Mouse (Mus musculus): ENCODE results near the gene Gm32742. TPM values are rescaled to one million over a fixed set of nuclear protein-coding genes. Genes with fewer than 3 reads are reported as not detected.
"Not testable (repeated sequence)": the region's sequence is repeated elsewhere in the genome, so short reads cannot be mapped to it uniquely, and the experiment has no call there.

Gm32742 gene
- total RNA-seq, 2 experiments from 2014 or later: not detected

GRCm38 (mm10) chr9:51161771-51162388 is 3.4 kb downstream of the Gm32742 start:
- intact Hi-C loops (cut with DNase I; ENCODE audit: low total_unique reads): no loop called here
- DNase-seq: peak; percentile 73

- intact Hi-C loops (cut with DNase I; ENCODE audit: low total_unique reads): loop anchor here (2.0 to 10.0 kb wide), 3 partner anchors 140 to 357 kb away; no protein-coding TSS in a partner anchor
- peak; percentile 45 for DNase-seq
Observed at GRCm38 (mm10) chr9:51152079-51152752, 13.1 kb downstream of the Gm32742 start.

- intact Hi-C loops (cut with DNase I; ENCODE audit: low total_unique reads): no loop called here
- no peak for DNase-seq
Observed at GRCm38 (mm10) chr9:51147294-51147693, 18.0 kb downstream of the Gm32742 start.

- intact Hi-C loops (cut with DNase I; ENCODE audit: low total_unique reads): no loop called here
- DNase-seq: no peak
Observed at GRCm38 (mm10) chr9:51146496-51146895, 18.8 kb downstream of the Gm32742 start.

- intact Hi-C loops (cut with DNase I; ENCODE audit: low total_unique reads): no loop called here
- DNase-seq: no peak
Observed at GRCm38 (mm10) chr9:51144218-51144617, 21.1 kb downstream of the Gm32742 start.

- DNase-seq: no peak
- intact Hi-C loops (cut with DNase I; ENCODE audit: low total_unique reads): no loop called here
Observed at GRCm38 (mm10) chr9:51143437-51143836, 21.9 kb downstream of the Gm32742 start.

- no peak for DNase-seq
- intact Hi-C loops (cut with DNase I; ENCODE audit: low total_unique reads): no loop called here
Observed at GRCm38 (mm10) chr9:51140711-51141110, 24.6 kb downstream of the Gm32742 start.

GRCm38 (mm10) chr9:51139401-51139800 is 25.9 kb downstream of the Gm32742 start:
- intact Hi-C loops (cut with DNase I; ENCODE audit: low total_unique reads): not testable (repeated sequence)

GRCm38 (mm10) chr9:51138301-51138700 is 27.0 kb downstream of the Gm32742 start:
- no peak for DNase-seq
- intact Hi-C loops (cut with DNase I; ENCODE audit: low total_unique reads): no loop called here

More at GRCm38 (mm10) chr9:51139401-51139800, 25.9 kb downstream of the Gm32742 start:
- not testable (repeated sequence) for DNase-seq

- intact Hi-C loops (cut with DNase I; ENCODE audit: low total_unique reads): no loop called here
- DNase-seq: no peak
Observed at GRCm38 (mm10) chr9:51137836-51138235, 27.5 kb downstream of the Gm32742 start.

GRCm38 (mm10) chr9:51137432-51137831 is 27.9 kb downstream of the Gm32742 start:
- DNase-seq: no peak
- intact Hi-C loops (cut with DNase I; ENCODE audit: low total_unique reads): no loop called here

GRCm38 (mm10) chr9:51136985-51137384 is 28.3 kb downstream of the Gm32742 start:
- DNase-seq: no peak
- intact Hi-C loops (cut with DNase I; ENCODE audit: low total_unique reads): no loop called here

GRCm38 (mm10) chr9:51114767-51115166 is 50.5 kb downstream of the Gm32742 start:
- intact Hi-C loops (cut with DNase I; ENCODE audit: low total_unique reads): no loop called here
- no peak for DNase-seq

- no peak for DNase-seq
- intact Hi-C loops (cut with DNase I; ENCODE audit: low total_unique reads): no loop called here
Observed at GRCm38 (mm10) chr9:51105751-51106150, 59.6 kb downstream of the Gm32742 start.

- DNase-seq: peak; percentile 46
- intact Hi-C loops (cut with DNase I; ENCODE audit: low total_unique reads): no loop called here
Observed at GRCm38 (mm10) chr9:51103808-51104514, 61.4 kb downstream of the Gm32742 start.

GRCm38 (mm10) chr9:51102963-51103807 is 62.1 kb downstream of the Gm32742 start:
- DNase-seq: peak; percentile 61
- intact Hi-C loops (cut with DNase I; ENCODE audit: low total_unique reads): no loop called here

- intact Hi-C loops (cut with DNase I; ENCODE audit: low total_unique reads): no loop called here
- peak; percentile 39 for DNase-seq
Observed at GRCm38 (mm10) chr9:51101756-51102425, 63.4 kb downstream of the Gm32742 start, which contains the start of gene 4833427G06Rik. Gene 4833427G06Rik (minus strand): TSS chr9:51102078.

GRCm38 (mm10) chr9:51096306-51096705 is 69.0 kb downstream of the Gm32742 start:
- DNase-seq: no peak
- intact Hi-C loops (cut with DNase I; ENCODE audit: low total_unique reads): no loop called here

GRCm38 (mm10) chr9:51093697-51094096 is 71.6 kb downstream of the Gm32742 start:
- intact Hi-C loops (cut with DNase I; ENCODE audit: low total_unique reads): no loop called here
- DNase-seq: no peak
